Mouse (Mus musculus) liver, embryonic 14.5 days (tissue): ENCODE results near the gene Ankmy2. TPM values are rescaled to one million over a fixed set of nuclear protein-coding genes. Genes with fewer than 3 reads are reported as not detected.

Experiments used
- ATAC-seq: fragments of 200-750 bp; cut with Nextera tagmentation; 2 replicates; pipeline ENCODE4 v1.8.0; 2017; ENCODE audit warnings: moderate number of reproducible peaks, mild to moderate bottlenecking, moderate library complexity; ENCODE audit not compliant: insufficient read depth
- DNase-seq, 3 experiments: peaks; one replicate each; pipeline ENCODE4 v3.0.0-alpha.2; 2012 to 2013; ENCODE audit warnings: low read depth in 3 of 3, low spot score in 3 of 3
- H3K27ac ChIP-seq: fragments of 300-500 bp; sonication (generic); 2 replicates; pipeline ENCODE4 v1.5.1; 2014; ENCODE audit warnings: moderate library complexity, mild to moderate bottlenecking, control low read depth, inconsistent platforms
- H3K27me3 ChIP-seq: fragments of 300-500 bp; sonication (generic); 2 replicates; pipeline ENCODE4 v1.6.1; 2014; ENCODE audit warnings: mild to moderate bottlenecking, low read length, moderate library complexity; ENCODE audit not compliant: control insufficient read depth, insufficient read depth
- H3K36me3 ChIP-seq: fragments of 300-500 bp; sonication (generic); replicated peaks from 2 replicates; pipeline ENCODE4 v1.6.1; 2014; ENCODE audit warnings: low read depth; ENCODE audit not compliant: control insufficient read depth, insufficient read depth
- H3K4me1 ChIP-seq, 2 experiments: fragments of 200-500 bp in 1 of 2; fragments of 300-500 bp in 1 of 2; sonication (generic) in 1 of 2; replicated peaks; 2 replicates each; pipeline ENCODE4 v1.6.1; 2012 to 2014; ENCODE audit warnings: antibody characterized with exemption in 1 of 2, inconsistent platforms in 1 of 2, low read length in 1 of 2; ENCODE audit not compliant: control insufficient read depth in 2 of 2, insufficient read depth in 2 of 2
- H3K4me2 ChIP-seq: fragments of 300-500 bp; sonication (generic); 2 replicates; pipeline ENCODE4 v1.6.1; 2014; ENCODE audit warnings: low read depth, mild to moderate bottlenecking, control low read depth, moderate library complexity
- H3K4me3 ChIP-seq, 2 experiments: fragments of 200-500 bp in 1 of 2; fragments of 300-500 bp in 1 of 2; sonication (generic) in 1 of 2; 2 replicates each; pipeline ENCODE4 v1.5.1; 2012 to 2014; ENCODE audit warnings: low read depth in 2 of 2, low read length in 2 of 2, mild to moderate bottlenecking in 2 of 2, control low read depth in 1 of 2, inconsistent platforms in 1 of 2, moderate library complexity in 1 of 2; ENCODE audit not compliant: insufficient read depth in 1 of 2
- H3K9ac ChIP-seq: fragments of 300-500 bp; sonication (generic); replicated peaks from 2 replicates; pipeline ENCODE4 v1.6.1; 2014; ENCODE audit warnings: mild to moderate bottlenecking, control low read depth, moderate library complexity
- H3K9me3 ChIP-seq: fragments of 300-500 bp; sonication (generic); 2 replicates; pipeline ENCODE4 v1.6.1; 2016; ENCODE audit warnings: low read length, mixed read lengths; ENCODE audit not compliant: control insufficient read depth
- CTCF ChIP-seq: IDR thresholded peaks from 2 replicates; pipeline ENCODE4 v1.5.1; 2016; ENCODE audit warnings: antibody characterized with exemption, low read depth, control low read depth
- EP300 ChIP-seq: IDR thresholded peaks from 2 replicates; pipeline ENCODE4 v1.6.1; 2016; ENCODE audit warnings: antibody characterized with exemption, low read depth
- WGBS: fragments of 180-500 bp; shearing (Covaris S2); extraction: QIAGEN DNeasy Blood & Tissue Kit; methylation state at CpG from one replicate; pipeline ENCODE4 v1.1.7; 2014; ENCODE audit not compliant: insufficient replicate concordance; 5-methylcytosine and 5-hydroxymethylcytosine counted together
- polyA plus RNA-seq, 2 experiments: library from polyadenylated mRNA; depleted of rRNA in 1 of 2; stranded (reverse) in 1 of 2; unstranded in 1 of 2; fragments of >200 nt; fragmentation: Nextera tagmentation in 1 of 2; extraction: Ambion mirVana in 1 of 2; gene quantifications; 2 replicates each; pipeline versions ENCODE4 v1.2.1 to v1.2.3; 2012 to 2014

Gene Ankmy2
- polyA plus RNA-seq, 2 experiments = 4.4 to 8.0 TPM

- Histone ChIP-seq H3K27ac (no peak overlapping the region), H3K4me1 (no peaks in the 10 kb centered on the region), H3K4me3 (no peak overlapping the region), H3K27me3 (no peaks in the 10 kb centered on the region), H3K9me3 (no peaks in the 10 kb centered on the region), H3K9ac (no peak overlapping the region), H3K36me3 (no peaks in the 10 kb centered on the region), H3K4me2 (no peak overlapping the region)
- TF ChIP-seq EP300 (no peak), CTCF (peak; percentile 68)
- WGBS = 0% methylated on average over 1 of the region's 1 CpGs
- no peak for DNase-seq
- ATAC-seq = no peak
These were observed 58.2 kb downstream of the Ankmy2 start for GRCm38 (mm10) chr12:36215149-36215480.

GRCm38 (mm10) chr12:36216230-36216629 is 59.3 kb downstream of the Ankmy2 start:
- H3K27me3 ChIP-seq = no peaks in the 10 kb centered on the region
- no peaks in the 10 kb centered on the region for H3K36me3 ChIP-seq
- no peak overlapping the region for H3K9ac ChIP-seq
- no peak overlapping the region for H3K27ac ChIP-seq
- no peak overlapping the region for H3K4me3 ChIP-seq
- no peak for DNase-seq
- no peaks in the 10 kb centered on the region for H3K9me3 ChIP-seq
- no peaks in the 10 kb centered on the region for H3K4me1 ChIP-seq
- TF ChIP-seq CTCF (no peak), EP300 (no peak)
- no peak overlapping the region for H3K4me2 ChIP-seq
- WGBS = 46% methylated on average over 4 of the region's 4 CpGs
- no peak for ATAC-seq

- no peaks in the 10 kb centered on the region for H3K9me3 ChIP-seq
- H3K27ac ChIP-seq = no peak overlapping the region
- DNase-seq (no peak), ATAC-seq (no peak)
- H3K4me1 ChIP-seq = no peaks in the 10 kb centered on the region
- no peaks in the 10 kb centered on the region for H3K36me3 ChIP-seq
- WGBS = 66% methylated on average over 10 of the region's 10 CpGs
- no peak for TF ChIP-seq EP300
- H3K9ac ChIP-seq = no peak overlapping the region
- no peak overlapping the region for H3K4me2 ChIP-seq
- H3K27me3 ChIP-seq = no peaks in the 10 kb centered on the region
- no peak overlapping the region for H3K4me3 ChIP-seq
These were observed 60.0 kb downstream of the Ankmy2 start for GRCm38 (mm10) chr12:36216905-36217304.

GRCm38 (mm10) chr12:36224392-36224791 is 67.5 kb downstream of the Ankmy2 start:
- 42% methylated on average over 4 of the region's 4 CpGs for WGBS

GRCm38 (mm10) chr12:36231386-36231785 is 74.5 kb downstream of the Ankmy2 start:
- no peak overlapping the region for H3K27ac ChIP-seq
- H3K4me3 ChIP-seq = no peak overlapping the region
- no peaks in the 10 kb centered on the region for H3K9me3 ChIP-seq
- WGBS = 60% methylated on average over 2 of the region's 2 CpGs
- H3K27me3 ChIP-seq = no peaks in the 10 kb centered on the region
- DNase-seq (no peak), ATAC-seq (no peak)
- H3K4me1 ChIP-seq = no peaks in the 10 kb centered on the region
- TF ChIP-seq CTCF = no peak
- no peak for TF ChIP-seq EP300
- no peak overlapping the region for H3K4me2 ChIP-seq
- no peak overlapping the region for H3K9ac ChIP-seq
- no peaks in the 10 kb centered on the region for H3K36me3 ChIP-seq

More at GRCm38 (mm10) chr12:36224392-36224791, 67.5 kb downstream of the Ankmy2 start:
- TF ChIP-seq CTCF = no peak
- DNase-seq = no peak
- Histone ChIP-seq H3K36me3 (no peaks in the 10 kb centered on the region), H3K4me3 (no peak overlapping the region), H3K9me3 (no peaks in the 10 kb centered on the region), H3K9ac (no peak overlapping the region), H3K27ac (no peak overlapping the region), H3K4me1 (no peaks in the 10 kb centered on the region), H3K27me3 (no peaks in the 10 kb centered on the region), H3K4me2 (no peak overlapping the region)
- ATAC-seq = no peak

- DNase-seq (no peak), ATAC-seq (no peak)
- H3K36me3 ChIP-seq = no peaks in the 10 kb centered on the region
- 49% methylated on average over 3 of the region's 3 CpGs for WGBS
- H3K27me3 ChIP-seq = no peaks in the 10 kb centered on the region
- H3K4me2 ChIP-seq = no peak overlapping the region
- H3K9me3 ChIP-seq = no peaks in the 10 kb centered on the region
- no peak overlapping the region for H3K4me3 ChIP-seq
- TF ChIP-seq CTCF (no peak), EP300 (no peak)
- H3K9ac ChIP-seq = no peak overlapping the region
- no peak overlapping the region for H3K27ac ChIP-seq
- no peaks in the 10 kb centered on the region for H3K4me1 ChIP-seq
These were observed 84.3 kb downstream of the Ankmy2 start for GRCm38 (mm10) chr12:36241171-36241570.

Other genes with a start within 250 kb of the Ankmy2 start
- not detected in 2 replicates for gene Agr3, start 231.5 kb upstream of the Ankmy2 start, polyA plus RNA-seq (2012; rRNA removed)
- gene Agr3, start 231.5 kb upstream of the Ankmy2 start, polyA plus RNA-seq (2014; fragmentation: Nextera tagmentation; extraction: Ambion mirVana) = not detected in 2 replicates
- gene Agr2, start 164.2 kb upstream of the Ankmy2 start, polyA plus RNA-seq (2012; rRNA removed) = 0.07 and 0.09 TPM in 2 replicates
- gene Agr2, start 164.2 kb upstream of the Ankmy2 start, polyA plus RNA-seq (2014; fragmentation: Nextera tagmentation; extraction: Ambion mirVana) = not detected in 2 replicates
- gene Tspan13, start 114.6 kb upstream of the Ankmy2 start, polyA plus RNA-seq (2012; rRNA removed) = 7.8 and 9.3 TPM in 2 replicates
- 15.5 and 17.4 TPM in 2 replicates for gene Tspan13, start 114.6 kb upstream of the Ankmy2 start, polyA plus RNA-seq (2014; fragmentation: Nextera tagmentation; extraction: Ambion mirVana)
- gene Bzw2, start 966 bp downstream of the Ankmy2 start, polyA plus RNA-seq (2012; rRNA removed) = 17.6 and 27.2 TPM in 2 replicates
- 50.3 and 53.8 TPM in 2 replicates for gene Bzw2, start 966 bp downstream of the Ankmy2 start, polyA plus RNA-seq (2014; fragmentation: Nextera tagmentation; extraction: Ambion mirVana)
- gene Lrrc72, start 96.3 kb downstream of the Ankmy2 start, polyA plus RNA-seq (2012; rRNA removed) = not detected in 2 replicates
- gene Lrrc72, start 96.3 kb downstream of the Ankmy2 start, polyA plus RNA-seq (2014; fragmentation: Nextera tagmentation; extraction: Ambion mirVana) = not detected in 2 replicates
- 0.07 TPM in 1 of 2 replicates, not detected in the other for gene Sostdc1, start 157.0 kb downstream of the Ankmy2 start, polyA plus RNA-seq (2012; rRNA removed)
- 0.05 and 0.13 TPM in 2 replicates for gene Sostdc1, start 157.0 kb downstream of the Ankmy2 start, polyA plus RNA-seq (2014; fragmentation: Nextera tagmentation; extraction: Ambion mirVana)
- gene Ispd, start 224.3 kb downstream of the Ankmy2 start, polyA plus RNA-seq (2012; rRNA removed) = 0.35 and 0.66 TPM in 2 replicates
- 1.7 and 2.1 TPM in 2 replicates for gene Ispd, start 224.3 kb downstream of the Ankmy2 start, polyA plus RNA-seq (2014; fragmentation: Nextera tagmentation; extraction: Ambion mirVana)
- 0.08 and 0.10 TPM in 2 replicates for gene D630036H23Rik, start 225.1 kb downstream of the Ankmy2 start, polyA plus RNA-seq (2012; rRNA removed)
- 0.24 TPM in 1 of 2 replicates, not detected in the other for gene D630036H23Rik, start 225.1 kb downstream of the Ankmy2 start, polyA plus RNA-seq (2014; fragmentation: Nextera tagmentation; extraction: Ambion mirVana)